In genomic region chr11:72487739-72488138, GRCm38 (mm10) we compare ENCODE assay signal across 9 mouse cellular contexts. TPM values are rescaled to one million over a fixed set of nuclear protein-coding genes. Genes with fewer than 3 reads are reported as not detected.
DNase-seq lines count a peak whose midpoint lies in the region; ATAC-seq and TF ChIP-seq lines count a peak whose summit lies in the region.
"Had no signal": no experiment of that assay in that cellular context is flagged by ENCODE, and none has a peak within 500 bp of the region (broad histone marks: within the 10 kb centered on the region; RNA-seq: fewer than 3 reads in every experiment).

No protein-coding gene starts in this region.

- peaks cover 22% of the 10 kb centered on the region for H3K36me3 ChIP-seq in megakaryocyte, embryonic 14.5 days (replicated peaks; ENCODE audit: low read length)
- no peaks in the 10 kb centered on the region for H3K36me3 ChIP-seq in liver, embryonic 15.5 days (replicated peaks)

- no peak for TF ChIP-seq CTCF in gastrocnemius, adult 2 months (IDR thresholded peaks at IDR 0.05)

- ATAC-seq in megakaryocyte, adult 5-6 weeks (ENCODE audit: poor library complexity, severe bottlenecking), result no peak
- no peak for ATAC-seq in liver, embryonic 15.5 days (ENCODE audit: insufficient read depth)
- ATAC-seq in granulocyte monocyte progenitor cell, adult 5-6 weeks (replicated peaks; ENCODE audit: poor library complexity, severe bottlenecking), result no peak

- intact Hi-C loops in gastrocnemius, adult 2 months (cut with DNase I), result loop anchor here (5.0 kb wide), 1 partner anchor 45 kb away; the partner anchor contains the start of gene Mybbp1a
- intact Hi-C loops in gastrocnemius, postnatal 36 days (cut with DNase I), result loop anchor here (2.0 kb wide), 1 partner anchor 75 kb away; no protein-coding TSS in a partner anchor

- no peaks in the 10 kb centered on the region for H3K9me3 ChIP-seq in megakaryocyte, embryonic 14.5 days
- H3K9me3 ChIP-seq in liver, embryonic 15.5 days (replicated peaks), result no peaks in the 10 kb centered on the region

- no peak overlapping the region for H3K9ac ChIP-seq in liver, embryonic 15.5 days

- H3K4me3 ChIP-seq in gastrocnemius, adult 2 months, result peak overlapping the region; percentile 86
- peak overlapping the region; percentile 97 for H3K4me3 ChIP-seq in megakaryocyte, embryonic 14.5 days (replicated peaks)
- H3K4me3 ChIP-seq in liver, embryonic 15.5 days (replicated peaks), result peak overlapping the region; percentile 63

- peaks cover 85% of the 10 kb centered on the region for H3K4me1 ChIP-seq in megakaryocyte, embryonic 14.5 days
- H3K4me1 ChIP-seq in liver, embryonic 15.5 days (replicated peaks), result peaks cover 74% of the 10 kb centered on the region

- DNase-seq in gastrocnemius, adult 2 months, result peak; percentile 54
- no peak for DNase-seq in gastrocnemius, postnatal 36 days
- no peak for DNase-seq in spleen, postnatal 36 days (ENCODE audit: low spot score in 2 of 2)
- no peak for DNase-seq in right cerebral cortex, postnatal 14 days
- DNase-seq: cerebellum, postnatal 10 days had no signal

- peak overlapping the region; percentile 90 for H3K4me2 ChIP-seq in liver, embryonic 15.5 days

- peaks cover 4% of the 10 kb centered on the region for H3K27me3 ChIP-seq in megakaryocyte, embryonic 14.5 days (replicated peaks)
- H3K27me3 ChIP-seq in liver, embryonic 15.5 days, result peaks cover 45% of the 10 kb centered on the region

- H3K27ac ChIP-seq in gastrocnemius, adult 2 months, result peak overlapping the region; percentile 88
- no peak overlapping the region for H3K27ac ChIP-seq in liver, embryonic 15.5 days (replicated peaks)

- WGBS in liver, embryonic 15.5 days (ENCODE audit: insufficient replicate concordance), result 33% methylated on average over 2 of the region's 2 CpGs

RNA-seq across cellular contexts. Expression of gene Spns2, which starts 2.0 kb away (rescaled TPM):
- 10 to 100 TPM; 15.7 to 65.1 TPM for total RNA-seq in gastrocnemius, adult 2 months (2021)
- 10 to 100 TPM; 21.3 to 25.1 TPM for total RNA-seq in gastrocnemius, postnatal 36 days (2021)
- polyA plus RNA-seq in megakaryocyte, embryonic 14.5 days (2012; ENCODE audit: insufficient read depth, low replicate concordance), result 63.1 and 65.1 TPM in 2 replicates
- 2.8 and 2.9 TPM in 2 replicates for total RNA-seq in megakaryocyte, adult 5-6 weeks (2015)
- 0.15 and 4.8 TPM in 2 replicates for total RNA-seq in megakaryocyte, adult 5-6 weeks (2017)
- polyA plus RNA-seq in liver, embryonic 15.5 days (2015; fragmentation: Nextera tagmentation; extraction: Ambion mirVana), result 4.1 and 5.3 TPM in 2 replicates
- total RNA-seq in granulocyte monocyte progenitor cell, adult 5-6 weeks (2014; fragmentation: Nextera tagmentation), result 27.1 and 41.2 TPM in 2 replicates
- 5.6 TPM in 2 replicates for total RNA-seq in granulocyte monocyte progenitor cell, adult 5-6 weeks (2017)

RNA-seq across cellular contexts. Expression of gene Mybbp1a, which starts 46.6 kb away (rescaled TPM):
- total RNA-seq in gastrocnemius, adult 2 months (2021), result 10 to 100 TPM; 60.2 to 60.9 TPM
- 10 to 100 TPM; 48.6 to 58.9 TPM for total RNA-seq in gastrocnemius, postnatal 36 days (2021)
- polyA plus RNA-seq in megakaryocyte, embryonic 14.5 days (2012; ENCODE audit: insufficient read depth, low replicate concordance), result 59.8 and 71.3 TPM in 2 replicates
- 62.4 and 71.7 TPM in 2 replicates for total RNA-seq in megakaryocyte, adult 5-6 weeks (2015)
- total RNA-seq in megakaryocyte, adult 5-6 weeks (2017), result 35.4 and 36.0 TPM in 2 replicates
- 66.0 and 70.7 TPM in 2 replicates for polyA plus RNA-seq in liver, embryonic 15.5 days (2015; fragmentation: Nextera tagmentation; extraction: Ambion mirVana)
- 172 and 173 TPM in 2 replicates for total RNA-seq in granulocyte monocyte progenitor cell, adult 5-6 weeks (2014; fragmentation: Nextera tagmentation)
- 132 and 239 TPM in 2 replicates for total RNA-seq in granulocyte monocyte progenitor cell, adult 5-6 weeks (2017)

RNA-seq across cellular contexts. Expression of gene Ggt6, which starts 52.4 kb away (rescaled TPM):
- 1 to 10 TPM in 1 of 2 experiments, under 1 TPM in 1; 0.67 to 5.5 TPM for total RNA-seq in gastrocnemius, adult 2 months (2021)
- 1 to 10 TPM in 1 of 2 experiments, under 1 TPM in 1; 0.28 to 1.0 TPM for total RNA-seq in gastrocnemius, postnatal 36 days (2021)
- not detected in 2 replicates for polyA plus RNA-seq in megakaryocyte, embryonic 14.5 days (2012; ENCODE audit: insufficient read depth, low replicate concordance)
- total RNA-seq in megakaryocyte, adult 5-6 weeks (2015), result not detected in 2 replicates
- total RNA-seq in megakaryocyte, adult 5-6 weeks (2017), result not detected in 2 replicates
- polyA plus RNA-seq in liver, embryonic 15.5 days (2015; fragmentation: Nextera tagmentation; extraction: Ambion mirVana), result 0.32 and 0.36 TPM in 2 replicates
- total RNA-seq in granulocyte monocyte progenitor cell, adult 5-6 weeks (2014; fragmentation: Nextera tagmentation), result not detected in 2 replicates
- total RNA-seq in granulocyte monocyte progenitor cell, adult 5-6 weeks (2017), result not detected in 2 replicates
